Mouse (Mus musculus): ENCODE measurements around the gene Fyn.

DNA sequence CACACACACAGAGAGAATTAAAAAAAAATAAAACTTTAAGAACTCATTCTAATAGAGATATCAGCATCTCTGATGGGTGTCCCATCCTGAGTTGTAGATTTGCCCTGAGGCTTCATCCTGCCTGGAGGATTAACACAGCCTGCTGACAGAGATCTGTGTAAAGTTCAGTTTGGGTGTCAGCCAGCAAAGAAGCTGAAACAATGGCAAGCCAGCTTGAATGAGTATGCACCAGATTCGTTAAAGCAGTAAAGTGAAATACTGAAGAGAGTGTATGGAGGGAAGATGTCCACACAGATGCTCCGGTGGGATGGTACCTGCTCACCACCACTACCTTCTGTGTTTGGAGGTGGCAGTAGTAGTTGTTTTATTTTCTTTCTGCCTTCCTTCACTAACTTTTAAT lies 92.0 kb downstream of the Fyn start:
- TF ChIP-seq TAL1 (conservative IDR thresholded peaks at IDR 0.05; ENCODE audit: low read depth, low read length) (no peak), CTCF (IDR thresholded peaks at IDR 0.05; ENCODE audit: low read depth, low read length) (no peak), GATA1 (IDR thresholded peaks at IDR 0.05; ENCODE audit: borderline replicate concordance, low read length) (no peak)
